Mouse (Mus musculus): ENCODE data around the gene Cdc27. TPM values are rescaled to one million over a fixed set of nuclear protein-coding genes. Genes with fewer than 3 reads are reported as not detected.

Gene Cdc27
- 10 to 100 TPM; 63.3 to 71.5 TPM for total RNA-seq (2021)
- long read RNA-seq, experiment 1, partial matches to known transcripts, result 7 of 10 reads
- long read RNA-seq, experiment 1, other reads (novel, unspliced or antisense), result 3 of 10 reads
- long read RNA-seq, experiment 2, full-length matches to known transcripts, result 1 of 5 reads
- long read RNA-seq, experiment 2, partial matches to known transcripts, result 1 of 5 reads
- long read RNA-seq, experiment 2, other reads (novel, unspliced or antisense), result 3 of 5 reads

- DNase-seq, result peak; percentile 95 to 97
These were observed at the start of gene Cdc27, which contains the start of gene Myl4 for GRCm38 (mm10) chr11:104550406-104550974. TSS of gene Cdc27 (minus strand) at chr11:104550620. TSS of gene Myl4 (plus strand) at chr11:104550663.

- DNase-seq, result no peak
These were observed 49.0 kb upstream of the Cdc27 start for GRCm38 (mm10) chr11:104599265-104599945.

- DNase-seq, result peak in 1 of 2 experiments; percentile 22
These were observed 45.9 kb upstream of the Cdc27 start for GRCm38 (mm10) chr11:104596365-104596764.

DNA sequence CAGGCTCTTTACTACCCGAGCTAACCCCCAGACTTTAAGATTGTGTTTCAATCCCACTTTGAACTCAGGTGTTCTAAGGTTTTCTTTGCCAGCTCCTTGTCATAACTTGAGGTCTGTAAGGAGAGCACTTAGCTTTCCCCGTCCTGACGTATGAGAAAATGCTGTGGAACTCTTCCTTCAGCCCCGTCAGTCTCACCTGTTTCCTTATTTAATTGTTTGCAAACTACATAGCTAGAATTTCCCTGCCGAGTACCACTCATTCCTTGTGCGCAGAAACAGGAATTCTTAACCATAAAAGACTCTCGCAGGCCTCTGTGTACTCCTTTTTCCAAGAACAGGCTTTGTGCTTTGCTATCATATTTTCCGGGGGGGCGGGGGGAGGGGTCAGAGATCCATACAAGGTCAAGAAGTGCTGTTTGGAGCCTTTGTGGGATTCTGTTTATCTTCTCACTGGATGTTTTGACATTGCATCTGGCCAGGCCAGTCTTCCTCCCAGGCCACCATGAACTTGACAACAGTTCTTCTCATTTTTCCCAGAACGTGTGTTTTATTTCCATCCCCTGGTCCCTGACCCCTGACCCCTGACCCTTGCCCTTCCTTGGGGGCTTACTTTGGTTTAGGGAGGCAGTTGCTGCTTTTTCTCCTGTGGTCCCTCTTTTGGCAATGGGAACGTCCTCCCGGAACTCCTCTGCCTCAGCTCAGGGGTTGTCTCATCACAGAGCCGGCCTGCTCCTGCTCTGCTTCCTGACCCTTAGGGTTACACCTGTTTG, 41.8 kb upstream of the Cdc27 start:
- no peak for DNase-seq

DNA sequence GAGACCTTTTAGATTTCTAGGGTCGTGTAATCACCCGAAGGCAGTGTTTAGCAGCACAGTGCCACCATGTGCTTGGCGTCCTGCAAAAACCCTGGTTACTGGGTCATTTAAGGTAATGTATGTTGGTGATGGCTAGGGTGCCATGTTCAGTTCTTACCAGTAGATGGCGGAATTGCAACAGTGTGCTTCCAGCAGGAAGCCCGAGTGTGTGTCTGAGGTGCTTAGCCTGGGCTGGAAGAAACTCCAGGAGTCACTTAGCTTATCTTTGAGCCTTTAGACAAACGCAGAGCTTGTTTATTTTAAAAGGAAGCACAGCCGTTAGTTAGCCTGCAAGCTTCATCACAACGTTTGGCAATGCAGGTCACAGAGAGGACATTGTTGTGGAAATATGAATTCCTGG, 39.7 kb upstream of the Cdc27 start:
- peak; percentile 71 to 79 for DNase-seq

DNA sequence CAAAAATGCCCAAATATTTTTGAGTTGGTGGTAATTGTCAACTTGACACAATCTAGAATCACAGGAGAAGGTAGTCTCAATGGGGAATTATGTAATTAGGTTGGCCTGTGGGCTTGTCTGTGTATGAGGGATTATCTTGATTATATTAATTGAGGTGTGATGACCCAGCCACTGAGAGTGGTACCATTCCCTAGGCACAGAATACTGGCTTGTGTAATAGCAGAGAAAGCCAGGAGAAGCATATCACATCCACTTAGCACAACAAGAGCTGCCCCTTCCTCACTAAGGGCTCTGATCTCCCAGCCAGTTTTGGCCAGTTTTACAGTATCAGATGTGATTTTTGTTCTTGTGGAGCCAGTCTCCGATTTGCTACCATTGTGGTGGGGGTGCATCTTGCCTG, 39.1 kb upstream of the Cdc27 start:
- no peak for DNase-seq

GRCm38 (mm10) chr11:104588513-104588912, 38.1 kb upstream of the Cdc27 start:
- no peak for DNase-seq

GRCm38 (mm10) chr11:104587904-104588303, 37.5 kb upstream of the Cdc27 start:
- no peak for DNase-seq

DNA sequence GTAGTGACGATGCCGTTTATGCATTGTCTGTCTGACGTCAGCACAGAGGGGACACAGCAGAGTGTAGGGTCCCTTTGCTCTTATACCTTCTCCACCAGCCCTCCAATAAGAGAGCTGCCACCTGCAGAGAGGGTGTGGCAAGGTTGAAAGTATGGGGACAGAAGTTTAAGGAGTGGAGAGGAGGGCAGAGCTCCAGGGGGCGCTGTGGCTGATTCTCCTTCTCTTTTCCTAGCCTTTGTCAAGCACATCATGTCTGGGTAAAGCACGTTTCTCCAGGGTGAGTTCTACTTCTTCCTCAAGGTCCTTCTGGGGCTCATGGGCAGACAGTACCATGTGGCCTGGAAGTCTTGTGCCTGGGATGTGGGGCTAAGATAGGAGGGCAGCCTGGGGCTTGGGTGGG, 35.1 kb upstream of the Cdc27 start:
- DNase-seq, result no peak

- no peak for DNase-seq
These were observed 32.4 kb upstream of the Cdc27 start for GRCm38 (mm10) chr11:104582630-104583364.

DNA sequence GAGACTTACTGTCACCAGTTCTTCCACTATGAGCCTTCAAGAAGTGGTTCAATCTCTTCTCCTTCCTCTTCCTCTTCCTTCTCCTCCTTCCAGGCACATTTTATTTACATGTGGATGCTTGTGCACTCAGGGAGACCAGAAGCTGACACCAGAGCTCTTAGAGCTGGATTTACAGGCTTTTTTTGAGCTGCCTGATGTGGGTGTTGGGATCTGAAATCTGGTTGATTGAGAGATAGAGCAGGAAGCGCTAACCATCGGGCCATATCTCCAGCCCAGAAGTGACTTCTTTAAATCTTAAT, 31.8 kb upstream of the Cdc27 start:
- no peak for DNase-seq

- no peak for DNase-seq
These were observed 31.3 kb upstream of the Cdc27 start for GRCm38 (mm10) chr11:104581446-104582307.

- no peak for DNase-seq
These were observed 30.2 kb upstream of the Cdc27 start for GRCm38 (mm10) chr11:104580606-104581005.

- DNase-seq, result no peak
These were observed 29.7 kb upstream of the Cdc27 start for GRCm38 (mm10) chr11:104580091-104580490.

DNA sequence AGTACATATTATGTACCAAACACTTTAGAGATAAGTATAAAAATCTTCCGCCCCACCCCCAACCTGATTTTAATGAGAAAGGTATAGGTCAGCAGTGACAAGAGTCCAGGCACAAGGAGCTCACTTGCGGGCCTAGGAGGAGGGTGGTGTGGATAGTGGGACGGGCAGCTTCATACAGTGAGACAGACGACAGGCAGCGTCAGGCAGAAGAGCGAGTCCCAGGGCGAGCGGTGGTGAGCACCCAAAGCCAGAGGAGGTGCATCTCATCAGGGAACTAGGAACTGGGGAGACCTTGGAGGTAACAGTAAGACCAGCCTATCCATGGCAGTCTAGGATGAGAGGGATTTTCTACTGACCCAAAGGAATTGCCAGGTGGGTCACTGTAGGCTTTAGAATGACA, 29.2 kb upstream of the Cdc27 start:
- no peak for DNase-seq

- DNase-seq, result no peak
These were observed 28.7 kb upstream of the Cdc27 start for GRCm38 (mm10) chr11:104579084-104579483.

DNA sequence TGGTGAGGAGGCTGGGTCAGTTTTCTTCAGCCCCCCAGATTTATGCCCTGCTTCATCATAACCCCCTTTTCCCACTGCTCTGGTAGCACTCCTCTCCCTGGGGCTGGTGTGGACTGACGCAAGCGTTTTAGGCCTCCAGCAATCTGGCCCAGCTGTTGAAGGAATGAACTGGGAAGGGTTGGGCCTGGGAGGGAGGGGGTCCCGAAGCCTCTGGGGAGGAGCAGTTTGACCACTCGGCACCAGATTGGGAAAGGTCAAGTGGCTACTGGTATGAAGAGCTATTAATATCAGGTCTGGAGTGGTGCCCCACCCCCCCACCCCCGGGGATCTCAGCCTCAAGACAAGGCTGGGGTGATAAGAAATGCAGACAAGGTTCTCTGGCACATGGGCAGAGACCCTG, 27.7 kb upstream of the Cdc27 start:
- no peak for DNase-seq

DNA sequence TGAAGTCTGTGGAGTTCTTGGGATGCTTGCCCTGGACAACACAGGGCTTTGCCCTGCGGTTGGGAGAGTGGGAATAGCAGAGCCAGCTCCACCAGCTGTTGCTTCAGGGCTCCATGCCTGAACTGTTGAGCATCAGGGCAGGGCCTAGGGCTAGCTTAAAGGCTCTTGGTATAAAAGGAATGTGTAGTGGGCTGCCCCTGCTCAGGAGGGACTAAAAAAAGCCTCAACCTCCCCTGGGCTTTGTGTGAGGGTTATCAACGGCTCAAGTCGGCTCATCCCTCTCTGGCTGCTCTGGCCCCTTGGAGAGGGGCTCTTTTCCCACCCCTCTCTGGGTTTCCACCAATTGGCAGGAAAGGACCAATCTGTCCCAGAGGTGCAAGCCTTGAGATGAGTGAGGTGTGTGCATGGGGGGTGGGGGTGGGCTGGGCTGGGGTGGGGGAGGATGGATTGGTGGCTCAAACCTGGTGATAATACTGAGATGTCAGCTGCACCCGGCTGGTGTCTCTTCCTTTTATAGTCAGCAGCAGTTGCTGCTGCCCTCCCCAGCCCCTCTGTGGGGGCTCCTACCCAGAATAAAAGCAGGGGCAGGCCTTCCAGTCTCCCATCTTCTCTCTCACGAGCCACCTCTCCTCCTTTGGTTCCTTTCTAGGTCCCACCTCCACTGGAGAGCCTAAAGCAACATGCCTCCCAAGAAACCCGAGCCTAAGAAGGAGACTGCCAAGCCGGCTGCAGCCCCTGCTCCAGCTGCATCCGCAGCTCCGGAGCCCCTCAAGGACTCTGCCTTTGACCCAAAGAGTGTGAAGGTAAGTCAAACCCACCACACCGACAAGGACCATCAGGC, 26.6 kb upstream of the Cdc27 start:
- no peak for DNase-seq

- DNase-seq, result no peak
These were observed 22.1 kb upstream of the Cdc27 start for GRCm38 (mm10) chr11:104572566-104572965.

- DNase-seq, result no peak
These were observed 21.7 kb upstream of the Cdc27 start for GRCm38 (mm10) chr11:104572091-104572490.

Data from adrenal gland, postnatal 36 days (tissue).